Mouse (Mus musculus): Measurements from ENCODE around the gene Ssr3.

DNA sequence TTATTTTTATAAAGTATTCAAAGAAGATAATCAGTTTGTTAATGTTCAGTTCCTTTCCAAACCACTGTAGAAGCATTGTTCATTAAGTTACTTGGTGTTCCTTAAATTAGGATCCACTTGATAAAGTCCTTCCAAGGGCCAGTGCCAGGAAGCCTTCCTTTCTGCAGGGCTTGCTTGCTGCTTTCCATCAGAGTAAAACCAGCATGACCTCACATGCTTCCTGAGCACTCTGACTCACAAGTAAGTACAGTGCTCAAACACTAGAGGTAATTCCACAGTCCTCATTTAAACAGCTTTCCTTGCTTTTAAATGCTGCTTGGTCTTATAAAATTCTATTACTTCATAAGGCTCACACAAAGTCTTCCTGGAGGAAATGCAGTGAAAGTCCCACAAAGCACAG is 6.7 kb downstream of the Ssr3 start:
- TF ChIP-seq POLR2A (IDR thresholded peaks at IDR 0.05; ENCODE audit: borderline replicate concordance, insufficient read depth, low read length): no peak
- no peak for TF ChIP-seq CTCF (IDR thresholded peaks at IDR 0.05; ENCODE audit: borderline replicate concordance, insufficient read depth, low read depth, low read length)

Measured in cerebellum, adult 2 months (tissue).